Mouse (Mus musculus) megakaryocyte, embryonic 14.5 days (primary cell): ENCODE measurements around the gene Hyal2. TPM values are rescaled to one million over a fixed set of nuclear protein-coding genes. Genes with fewer than 3 reads are reported as not detected.
"Not testable (repeated sequence)": the region's sequence is repeated elsewhere in the genome, so short reads cannot be mapped to it uniquely, and the experiment has no call there.

ENCODE experiments used
- H3K27me3 ChIP-seq: replicated peaks from 2 replicates; pipeline ENCODE3; 2012; ENCODE audit warnings: inconsistent platforms
- H3K36me3 ChIP-seq: replicated peaks from 2 replicates; pipeline ENCODE3; 2012; ENCODE audit warnings: low read length, inconsistent platforms, mixed read lengths
- H3K4me1 ChIP-seq: 2 replicates; pipeline ENCODE4 v1.6.1; 2012; ENCODE audit warnings: inconsistent platforms
- H3K4me3 ChIP-seq: replicated peaks from 2 replicates; pipeline ENCODE3; 2012; ENCODE audit warnings: moderate library complexity, mild to moderate bottlenecking, inconsistent platforms
- H3K9me3 ChIP-seq: 2 replicates; pipeline ENCODE4 v1.6.1; 2012; ENCODE audit warnings: inconsistent platforms
- FLI1 ChIP-seq: IDR thresholded peaks from 2 replicates; pipeline ENCODE4 v1.6.1; 2012; ENCODE audit warnings: low read length, inconsistent platforms, mixed read lengths
- GATA1 ChIP-seq: IDR thresholded peaks from 3 replicates; pipeline ENCODE4 v1.6.1; 2012; ENCODE audit warnings: mixed read lengths, low read length, inconsistent platforms, borderline replicate concordance
- polyA plus RNA-seq: library from polyadenylated mRNA; stranded (reverse); fragments of >175 nt; gene quantifications from 2 replicates; pipeline ENCODE4 v1.2.3, GENCODE M21; 2012; ENCODE audit warnings: low replicate concordance; ENCODE audit not compliant: insufficient read depth

Hyal2 gene
- polyA plus RNA-seq, 1 experiment: 11.8 TPM

DNA sequence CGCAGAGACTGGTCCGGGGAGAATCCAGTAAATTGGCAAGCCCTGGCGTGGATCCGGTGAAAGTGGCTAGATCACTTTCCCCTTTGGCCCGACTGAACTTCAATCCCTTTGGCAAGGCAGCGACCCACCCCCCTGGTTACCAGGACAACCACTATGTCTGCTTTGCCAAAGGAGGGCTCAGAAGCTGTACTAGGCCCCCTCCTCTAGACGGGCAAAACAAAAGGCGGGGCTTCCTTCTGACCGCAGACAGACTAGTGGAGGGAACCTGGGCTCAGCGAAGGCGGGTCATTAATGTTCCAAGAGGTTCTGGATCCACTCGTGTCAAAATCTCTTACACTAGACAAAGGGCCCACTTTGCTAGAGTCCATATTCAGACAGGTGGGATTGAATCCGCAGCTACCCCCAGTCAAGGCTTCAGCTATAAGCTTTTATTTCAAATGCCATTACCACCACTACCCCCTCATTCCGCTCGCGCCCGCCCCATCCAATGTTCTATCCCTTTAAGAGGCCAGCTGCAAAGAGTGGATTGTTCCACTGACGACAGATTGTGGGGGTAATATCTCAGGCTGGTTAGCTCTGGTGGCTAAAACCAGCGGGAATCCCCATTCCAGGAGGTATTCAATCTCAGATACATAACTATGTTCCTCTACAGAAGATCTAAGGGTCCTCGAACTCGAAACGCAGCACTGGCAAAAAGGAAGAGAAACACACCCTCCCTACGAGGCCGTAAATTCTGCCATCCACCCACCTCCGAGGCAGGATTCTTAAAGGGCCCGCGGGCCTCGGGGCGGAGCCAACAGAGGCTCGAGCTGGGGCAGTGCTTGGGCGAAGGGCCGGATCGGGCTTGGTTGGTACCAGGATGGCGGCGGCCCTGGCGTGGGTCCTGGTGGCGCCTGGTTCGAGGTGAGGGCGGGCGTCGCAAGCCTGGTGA is 851 bp downstream of the Hyal2 start:
- H3K4me1 ChIP-seq: peaks cover 83% of the 10 kb centered on the region
- H3K9me3 ChIP-seq: no peaks in the 10 kb centered on the region
- H3K27me3 ChIP-seq: no peaks in the 10 kb centered on the region
- H3K4me3 ChIP-seq: peak overlapping the region; percentile 96
- TF ChIP-seq GATA1: no peak
- TF ChIP-seq FLI1: no peak
- peaks cover 57% of the 10 kb centered on the region for H3K36me3 ChIP-seq

DNA sequence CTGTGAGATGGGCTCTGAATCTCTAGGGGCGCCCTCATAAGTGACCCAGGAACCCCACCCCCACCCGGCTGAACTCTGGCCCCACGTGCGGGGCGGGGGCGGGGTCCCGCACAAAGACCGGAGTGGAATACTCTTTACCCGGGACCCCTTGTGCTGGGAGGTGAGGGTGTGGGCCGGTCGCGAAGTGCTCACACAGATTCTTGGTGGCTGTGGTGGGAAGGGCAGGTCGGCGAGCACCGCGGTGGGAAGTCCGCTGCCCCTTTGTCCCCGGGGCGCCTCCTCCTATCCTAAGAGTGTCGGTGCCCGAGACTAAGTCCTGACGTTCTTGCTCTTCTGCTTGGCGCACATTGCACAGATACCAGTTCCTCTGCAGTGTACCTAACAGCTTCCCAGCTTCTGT is 1.5 kb downstream of the Hyal2 start:
- Histone ChIP-seq H3K36me3 (peaks cover 57% of the 10 kb centered on the region), H3K27me3 (no peaks in the 10 kb centered on the region), H3K4me1 (peaks cover 76% of the 10 kb centered on the region), H3K9me3 (no peaks in the 10 kb centered on the region), H3K4me3 (peak overlapping the region; percentile 96)
- no peak for TF ChIP-seq FLI1
- no peak for TF ChIP-seq GATA1

DNA sequence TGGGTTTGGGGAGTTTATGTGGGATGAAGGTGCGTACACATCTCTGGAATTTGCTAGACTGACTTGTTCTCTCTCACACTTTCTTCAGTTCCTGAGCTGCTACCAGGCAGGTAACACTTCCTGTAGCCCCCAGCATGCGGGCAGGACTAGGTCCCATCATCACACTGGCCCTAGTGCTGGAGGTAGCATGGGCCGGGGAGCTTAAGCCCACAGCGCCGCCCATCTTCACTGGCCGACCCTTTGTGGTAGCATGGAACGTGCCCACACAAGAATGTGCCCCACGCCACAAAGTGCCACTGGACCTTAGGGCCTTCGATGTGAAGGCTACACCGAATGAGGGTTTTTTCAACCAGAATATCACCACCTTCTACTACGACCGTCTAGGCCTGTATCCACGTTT is 2.3 kb downstream of the Hyal2 start:
- peak overlapping the region; percentile 96 for H3K4me3 ChIP-seq
- no peaks in the 10 kb centered on the region for H3K27me3 ChIP-seq
- H3K36me3 ChIP-seq: peaks cover 50% of the 10 kb centered on the region
- peaks cover 69% of the 10 kb centered on the region for H3K4me1 ChIP-seq
- no peaks in the 10 kb centered on the region for H3K9me3 ChIP-seq
- TF ChIP-seq GATA1: no peak
- no peak for TF ChIP-seq FLI1

DNA sequence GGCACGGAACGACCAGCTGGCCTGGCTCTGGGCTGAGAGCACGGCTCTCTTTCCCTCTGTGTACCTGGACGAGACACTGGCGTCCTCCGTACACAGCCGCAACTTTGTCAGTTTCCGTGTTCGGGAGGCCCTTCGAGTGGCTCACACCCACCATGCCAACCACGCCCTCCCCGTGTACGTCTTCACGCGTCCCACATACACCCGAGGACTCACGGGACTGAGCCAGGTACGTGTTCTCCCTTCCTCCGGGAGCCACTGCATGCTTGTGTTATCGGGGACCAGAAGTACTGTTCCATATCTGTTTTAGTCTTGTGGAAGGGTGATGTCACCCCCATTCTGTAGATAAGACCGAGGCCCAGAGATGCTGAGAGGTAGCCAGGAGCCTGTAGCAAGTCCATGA is 3.1 kb downstream of the Hyal2 start:
- H3K4me3 ChIP-seq: no peak overlapping the region
- peaks cover 66% of the 10 kb centered on the region for H3K4me1 ChIP-seq
- H3K36me3 ChIP-seq: peaks cover 44% of the 10 kb centered on the region
- H3K9me3 ChIP-seq: no peaks in the 10 kb centered on the region
- TF ChIP-seq FLI1 (no peak), GATA1 (no peak)
- no peaks in the 10 kb centered on the region for H3K27me3 ChIP-seq

DNA sequence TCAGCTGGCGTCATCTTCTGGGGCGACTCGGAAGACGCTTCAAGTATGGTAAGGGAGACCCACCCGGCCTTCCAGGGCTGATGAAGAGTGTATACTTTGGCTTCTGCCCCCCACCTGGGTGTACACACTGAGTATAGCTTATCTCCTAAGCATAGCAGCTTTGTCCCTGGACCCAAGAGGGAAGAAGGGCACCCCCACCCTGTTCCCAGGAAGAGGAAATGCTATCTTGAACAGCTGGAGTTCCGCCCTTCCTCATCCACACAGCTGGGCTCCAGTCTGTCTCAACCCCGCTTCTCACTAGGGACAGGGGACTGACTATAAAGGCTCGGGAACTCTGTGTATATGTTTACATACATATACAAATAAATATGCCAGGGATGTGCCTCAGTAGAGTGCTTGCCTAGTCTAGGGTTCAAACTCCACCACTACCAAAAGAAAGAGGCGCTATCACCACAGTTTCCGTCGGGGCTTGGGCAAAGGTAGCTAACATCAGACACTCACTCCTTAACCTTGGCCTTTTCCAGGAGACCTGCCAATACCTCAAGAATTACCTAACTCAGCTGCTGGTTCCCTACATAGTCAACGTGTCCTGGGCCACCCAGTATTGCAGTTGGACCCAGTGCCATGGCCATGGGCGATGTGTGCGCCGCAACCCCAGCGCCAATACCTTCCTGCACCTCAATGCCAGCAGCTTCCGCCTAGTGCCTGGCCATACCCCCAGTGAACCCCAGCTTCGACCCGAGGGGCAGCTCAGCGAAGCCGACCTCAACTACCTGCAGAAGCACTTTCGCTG is 4.0 kb downstream of the Hyal2 start:
- no peaks in the 10 kb centered on the region for H3K27me3 ChIP-seq

DNA sequence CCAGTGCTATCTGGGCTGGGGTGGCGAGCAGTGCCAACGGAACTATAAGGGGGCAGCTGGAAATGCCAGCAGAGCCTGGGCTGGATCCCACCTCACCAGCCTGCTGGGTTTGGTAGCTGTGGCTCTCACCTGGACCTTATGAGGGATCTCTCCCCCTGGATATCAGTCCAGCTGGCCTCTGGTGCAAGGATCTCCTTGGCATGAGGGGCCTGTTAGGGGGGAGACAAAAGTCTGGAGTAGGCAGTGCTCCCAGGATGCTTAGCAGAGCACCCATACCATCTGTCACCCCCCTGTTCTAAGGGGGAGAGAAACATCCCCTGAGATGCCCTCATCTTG is 4.5 kb downstream of the Hyal2 start:
- Histone ChIP-seq H3K4me1 (peaks cover 64% of the 10 kb centered on the region), H3K36me3 (peaks cover 34% of the 10 kb centered on the region), H3K9me3 (no peaks in the 10 kb centered on the region), H3K27me3 (no peaks in the 10 kb centered on the region), H3K4me3 (no peak overlapping the region)
- TF ChIP-seq GATA1 (no peak), FLI1 (no peak)

More for the DNA sequence above, 4.0 kb downstream of the Hyal2 start:
- peaks cover 37% of the 10 kb centered on the region for H3K36me3 ChIP-seq
- TF ChIP-seq FLI1: no peak
- TF ChIP-seq GATA1: no peak
- H3K4me1 ChIP-seq: peaks cover 64% of the 10 kb centered on the region
- H3K4me3 ChIP-seq: no peak overlapping the region
- no peaks in the 10 kb centered on the region for H3K9me3 ChIP-seq

DNA sequence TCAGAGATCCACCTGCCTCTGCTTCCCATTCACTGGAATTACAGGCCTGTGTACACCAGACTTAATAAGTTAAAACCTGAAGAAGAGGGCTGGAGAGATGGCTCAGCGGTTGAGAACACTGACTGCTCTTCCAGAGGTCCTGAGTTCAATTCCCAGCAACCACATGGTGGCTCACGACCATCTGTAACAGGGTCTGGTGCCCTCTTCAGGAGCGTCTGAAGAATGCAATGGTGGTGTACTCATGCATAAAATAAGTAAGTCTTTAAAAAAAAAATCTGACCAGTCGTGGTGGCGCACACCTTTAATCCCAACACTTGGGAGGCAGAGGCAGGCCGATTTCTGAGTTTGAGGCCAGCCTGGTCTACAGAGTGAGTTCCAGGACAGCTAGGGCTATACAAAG is 6.0 kb downstream of the Hyal2 start:
- H3K4me1 ChIP-seq: peaks cover 63% of the 10 kb centered on the region
- peaks cover 39% of the 10 kb centered on the region for H3K36me3 ChIP-seq
- H3K27me3 ChIP-seq, H3K9me3 ChIP-seq, H3K4me3 ChIP-seq: not testable (repeated sequence)

DNA sequence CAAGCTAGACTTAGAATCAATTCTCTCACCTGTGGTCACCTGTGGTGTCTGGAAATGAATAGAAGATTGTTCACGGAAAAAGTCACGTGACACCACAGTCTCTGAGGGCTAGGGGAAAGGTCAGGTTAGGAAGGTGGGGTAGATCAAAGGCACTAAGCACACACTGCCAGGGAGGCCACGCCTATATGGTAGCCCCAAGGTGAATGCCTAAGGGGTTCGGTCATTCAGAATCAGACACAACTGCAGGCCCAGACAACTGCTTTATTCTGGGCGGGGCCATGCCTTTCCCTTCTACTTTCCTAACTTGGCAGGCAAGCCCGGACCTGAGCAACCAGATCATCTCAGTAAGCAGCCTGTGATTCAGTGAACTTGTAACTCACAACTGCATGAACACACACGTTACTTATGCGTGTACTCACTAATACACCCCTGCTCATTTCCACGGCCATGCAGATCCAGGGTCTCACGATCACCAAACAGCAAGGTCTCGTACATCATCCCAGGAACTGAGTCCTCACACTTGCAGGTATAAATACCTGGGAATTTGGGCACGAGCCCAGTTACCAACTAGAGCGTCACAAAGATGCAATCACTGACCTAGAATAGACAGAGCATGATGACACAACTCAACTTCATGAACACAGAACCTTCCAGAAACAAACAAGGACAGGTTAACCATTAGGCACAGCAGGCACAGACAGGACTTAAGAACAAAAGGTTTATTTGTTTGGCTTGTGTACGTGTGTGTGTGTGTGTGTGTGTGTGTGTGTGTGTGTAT is 8.0 kb downstream of the Hyal2 start:
- no peak overlapping the region for H3K4me3 ChIP-seq
- H3K36me3 ChIP-seq: peaks cover 32% of the 10 kb centered on the region
- TF ChIP-seq GATA1 (no peak), FLI1 (no peak)
- no peaks in the 10 kb centered on the region for H3K9me3 ChIP-seq
- peaks cover 66% of the 10 kb centered on the region for H3K4me1 ChIP-seq
- no peaks in the 10 kb centered on the region for H3K27me3 ChIP-seq

DNA sequence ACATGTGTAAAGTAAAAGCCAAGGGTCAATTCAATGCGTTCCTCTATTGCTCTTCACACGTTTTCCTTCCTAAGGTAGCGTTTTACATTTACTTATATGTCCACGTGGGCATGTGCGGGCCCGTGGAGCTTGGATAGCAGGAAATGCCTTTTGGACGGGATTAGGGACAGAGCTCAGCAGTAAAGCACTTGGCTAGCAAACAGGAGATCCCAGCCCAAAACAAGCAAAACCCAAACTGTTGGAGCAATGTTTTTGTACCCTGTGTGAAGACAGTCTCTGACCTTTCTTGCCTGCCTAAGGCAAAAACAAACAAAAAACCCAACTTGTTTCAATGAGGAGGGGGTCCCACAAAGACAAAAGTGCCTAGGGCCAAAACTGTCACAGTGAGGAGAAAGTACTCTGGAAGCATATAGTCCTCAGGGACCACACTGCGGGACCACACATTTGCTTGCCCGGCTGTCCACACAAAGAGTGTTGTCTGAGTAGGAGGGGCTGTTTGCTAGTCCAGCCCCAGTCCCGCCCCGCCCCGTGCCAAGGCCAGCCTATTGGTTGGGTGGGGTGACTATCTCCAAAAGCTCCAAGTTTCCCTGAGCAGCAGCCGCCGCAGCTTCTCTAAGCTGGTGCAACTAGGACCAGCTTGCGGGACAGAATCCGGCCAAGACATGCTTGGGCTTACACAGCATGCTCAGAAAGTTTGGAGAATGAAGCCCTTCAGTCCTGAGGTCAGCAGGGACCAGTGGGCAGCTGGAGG is 8.8 kb downstream of the Hyal2 start, which contains the start of gene Hyal1:
Gene Hyal1, plus strand, starts transcription at position 571 of the 751 bp plus-strand sequence.
- no peak for TF ChIP-seq GATA1
- no peak for TF ChIP-seq FLI1
- peaks cover 24% of the 10 kb centered on the region for H3K36me3 ChIP-seq
- H3K27me3 ChIP-seq: no peaks in the 10 kb centered on the region
- H3K4me3 ChIP-seq: peak within 1 kb of the TSS; percentile 89
- H3K9me3 ChIP-seq: no peaks in the 10 kb centered on the region
- H3K4me1 ChIP-seq: peaks cover 66% of the 10 kb centered on the region
